Mouse (Mus musculus) kidney, adult 8-10 months (tissue): Measurements from ENCODE around the gene Paics.
"Not testable (repeated sequence)": the region's sequence is repeated elsewhere in the genome, so short reads cannot be mapped to it uniquely, and the experiment has no call there.

ENCODE experiments used
- DNase-seq, 2 experiments: peaks; one replicate each; pipeline ENCODE4 v3.0.0; 2022

The Paics gene

GRCm38 (mm10) chr5:76952112-76953040, 1.3 kb downstream of the Paics start:
- no peak for DNase-seq

- DNase-seq, result no peak
These were observed 2.7 kb downstream of the Paics start for GRCm38 (mm10) chr5:76953794-76954193.

- no peak for DNase-seq
These were observed 3.3 kb downstream of the Paics start for GRCm38 (mm10) chr5:76954271-76954900.

- no peak for DNase-seq
These were observed 4.4 kb downstream of the Paics start for GRCm38 (mm10) chr5:76955474-76955873.

GRCm38 (mm10) chr5:76957954-76958353, 6.8 kb downstream of the Paics start:
- DNase-seq, result no peak

GRCm38 (mm10) chr5:76959587-76959986, 8.5 kb downstream of the Paics start:
- DNase-seq, result peak in 1 of 2 experiments; percentile 43

GRCm38 (mm10) chr5:76962545-76962944, 11.4 kb downstream of the Paics start:
- no peak for DNase-seq

GRCm38 (mm10) chr5:76964651-76965050, 13.5 kb downstream of the Paics start:
- peak in 1 of 2 experiments; percentile 37 for DNase-seq

GRCm38 (mm10) chr5:76969250-76969649, 18.1 kb downstream of the Paics start:
- no peak for DNase-seq

GRCm38 (mm10) chr5:76971115-76971514, 20.0 kb downstream of the Paics start:
- not testable (repeated sequence) for DNase-seq

GRCm38 (mm10) chr5:76973488-76973887, 22.4 kb downstream of the Paics start:
- no peak for DNase-seq

GRCm38 (mm10) chr5:76974207-76974553, 23.1 kb downstream of the Paics start:
- DNase-seq, result no peak

GRCm38 (mm10) chr5:76974554-76975285, 23.6 kb downstream of the Paics start, which contains the start of gene Srp72:
TSS of gene Srp72 (plus strand) at chr5:76974683.
- DNase-seq, result peak; percentile 67 to 78

- no peak for DNase-seq
These were observed 24.6 kb downstream of the Paics start for GRCm38 (mm10) chr5:76975736-76976135.

GRCm38 (mm10) chr5:76984015-76984414, 32.9 kb downstream of the Paics start:
- DNase-seq, result no peak

- DNase-seq, result no peak
These were observed 39.7 kb downstream of the Paics start for GRCm38 (mm10) chr5:76990789-76991188.

- DNase-seq, result no peak
These were observed 42.2 kb downstream of the Paics start for GRCm38 (mm10) chr5:76993174-76993814.

- DNase-seq, result no peak
These were observed 47.3 kb downstream of the Paics start for GRCm38 (mm10) chr5:76998416-76998815.

- no peak for DNase-seq
These were observed 50.1 kb downstream of the Paics start for GRCm38 (mm10) chr5:77001192-77001591.

- DNase-seq, result no peak
These were observed 53.1 kb downstream of the Paics start, which contains the start of gene Arl9 for GRCm38 (mm10) chr5:77004051-77004821. TSS of gene Arl9 (plus strand) at chr5:77004055.

GRCm38 (mm10) chr5:77010352-77010751, 59.2 kb downstream of the Paics start:
- no peak for DNase-seq

GRCm38 (mm10) chr5:77011082-77011481, 60.0 kb downstream of the Paics start:
- DNase-seq, result no peak
